Mouse (Mus musculus): Measurements from ENCODE around the gene Plch2.

GRCm38 (mm10) chr4:155070921-155071320 is 14.3 kb upstream of the Plch2 start:
- TF ChIP-seq CTCF (IDR thresholded peaks at IDR 0.05; ENCODE audit: insufficient read depth, low read depth, low read length): no peak
- TF ChIP-seq POLR2A (IDR thresholded peaks at IDR 0.05; ENCODE audit: insufficient read depth, low read depth, low read length): no peak

All from olfactory bulb, adult 2 months (tissue).